Mouse (Mus musculus) liver, embryonic 12.5 days (tissue): Measurements from ENCODE around the gene Decr2. TPM values are rescaled to one million over a fixed set of nuclear protein-coding genes. Genes with fewer than 3 reads are reported as not detected.

Source experiments
- ATAC-seq: fragments of 200-750 bp; cut with Nextera tagmentation; 2 replicates; pipeline ENCODE4 v1.8.0; 2017; ENCODE audit warnings: moderate number of reproducible peaks, mild to moderate bottlenecking, moderate library complexity
- H3K27ac ChIP-seq: fragments of 300-500 bp; sonication (generic); 2 replicates; pipeline ENCODE4 v1.5.1; 2016; ENCODE audit warnings: mild to moderate bottlenecking
- H3K27me3 ChIP-seq: fragments of 300-500 bp; sonication (generic); replicated peaks from 2 replicates; pipeline ENCODE4 v1.6.1; 2016; ENCODE audit warnings: mild to moderate bottlenecking, moderate library complexity
- H3K36me3 ChIP-seq: fragments of 300-500 bp; sonication (generic); 2 replicates; pipeline ENCODE4 v1.6.1; 2016; ENCODE audit warnings: mild to moderate bottlenecking, moderate library complexity
- H3K4me1 ChIP-seq: fragments of 300-500 bp; sonication (generic); 2 replicates; pipeline ENCODE4 v1.6.1; 2016
- H3K4me2 ChIP-seq: fragments of 300-500 bp; sonication (generic); 2 replicates; pipeline ENCODE4 v1.6.1; 2016; ENCODE audit warnings: mild to moderate bottlenecking, moderate library complexity
- H3K4me3 ChIP-seq: fragments of 300-500 bp; sonication (generic); 2 replicates; pipeline ENCODE4 v1.5.1; 2016; ENCODE audit warnings: mild to moderate bottlenecking, moderate library complexity
- H3K9ac ChIP-seq: fragments of 300-500 bp; sonication (generic); 2 replicates; pipeline ENCODE4 v1.6.1; 2016; ENCODE audit warnings: mild to moderate bottlenecking, moderate library complexity
- H3K9me3 ChIP-seq: fragments of 300-500 bp; sonication (generic); replicated peaks from 2 replicates; pipeline ENCODE4 v1.6.1; 2016; ENCODE audit warnings: mild to moderate bottlenecking, moderate library complexity
- WGBS: fragments of 180-500 bp; shearing (Covaris S2); methylation state at CpG from one replicate; pipeline ENCODE4 v1.1.7; 2016; ENCODE audit not compliant: insufficient replicate concordance; 5-methylcytosine and 5-hydroxymethylcytosine counted together
- polyA plus RNA-seq: library from polyadenylated mRNA; unstranded; fragments of >200 nt; fragmentation: Nextera tagmentation; extraction: Ambion mirVana; gene quantifications from 2 replicates; pipeline ENCODE4 v1.2.1, GENCODE M21; 2016

The Decr2 gene
- polyA plus RNA-seq, 1 experiment from 2014 or later: 12.0 TPM

DNA sequence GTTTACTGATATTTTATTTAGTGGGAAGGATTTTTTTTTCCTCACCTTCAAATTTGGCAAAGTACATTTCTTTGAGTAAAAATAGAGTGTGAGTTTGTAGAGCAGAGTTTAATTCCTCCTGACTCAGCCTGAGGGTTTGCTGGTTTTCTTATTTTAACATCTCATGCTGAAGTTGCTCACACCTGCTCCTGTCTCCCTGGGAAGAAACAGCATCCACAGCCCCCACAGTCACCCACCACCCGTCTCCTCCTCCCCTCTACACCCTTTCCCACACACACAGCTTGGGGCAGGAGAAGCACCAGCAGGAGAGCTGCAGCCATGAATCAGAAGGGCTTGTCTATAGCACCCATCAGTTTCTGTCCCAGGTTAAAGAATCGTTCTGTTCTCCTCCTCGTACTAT lies 14.9 kb downstream of the Decr2 start:
- WGBS: 59% methylated on average over 3 of the region's 3 CpGs

DNA sequence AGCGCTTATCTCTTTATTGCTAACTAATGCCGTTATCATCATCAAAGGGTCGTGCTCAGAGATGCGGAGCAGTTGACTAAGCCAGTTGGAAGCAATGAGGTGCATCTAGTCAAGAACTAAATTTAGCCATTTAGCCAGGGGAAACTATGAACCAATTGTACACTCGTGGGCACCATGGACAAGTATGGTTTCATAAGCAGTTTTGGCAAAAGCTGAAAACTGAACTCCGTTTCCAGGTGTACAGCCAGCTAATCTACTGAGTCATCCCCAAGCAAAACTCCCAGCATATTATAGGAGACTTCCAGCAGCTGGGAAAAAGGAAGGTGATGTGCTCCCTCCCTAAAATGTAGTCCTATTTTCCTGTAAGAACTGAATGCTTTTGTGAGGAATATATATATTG lies 20.0 kb downstream of the Decr2 start:
- 25% methylated on average over 6 of the region's 6 CpGs for WGBS
- Histone ChIP-seq H3K4me2 (peak overlapping the region; percentile 96), H3K36me3 (no peaks in the 10 kb centered on the region), H3K27ac (no peak overlapping the region), H3K4me1 (peaks cover 31% of the 10 kb centered on the region), H3K9ac (no peak overlapping the region), H3K27me3 (peaks cover 84% of the 10 kb centered on the region), H3K4me3 (peak overlapping the region; percentile 74), H3K9me3 (no peaks in the 10 kb centered on the region)
- no peak for ATAC-seq

More for the DNA sequence above, 14.9 kb downstream of the Decr2 start:
- H3K4me1 ChIP-seq: no peaks in the 10 kb centered on the region
- no peak overlapping the region for H3K9ac ChIP-seq
- no peak for ATAC-seq
- no peak overlapping the region for H3K27ac ChIP-seq
- H3K9me3 ChIP-seq: no peaks in the 10 kb centered on the region
- H3K27me3 ChIP-seq: peaks cover 46% of the 10 kb centered on the region
- no peak overlapping the region for H3K4me3 ChIP-seq
- no peak overlapping the region for H3K4me2 ChIP-seq
- H3K36me3 ChIP-seq: no peaks in the 10 kb centered on the region

DNA sequence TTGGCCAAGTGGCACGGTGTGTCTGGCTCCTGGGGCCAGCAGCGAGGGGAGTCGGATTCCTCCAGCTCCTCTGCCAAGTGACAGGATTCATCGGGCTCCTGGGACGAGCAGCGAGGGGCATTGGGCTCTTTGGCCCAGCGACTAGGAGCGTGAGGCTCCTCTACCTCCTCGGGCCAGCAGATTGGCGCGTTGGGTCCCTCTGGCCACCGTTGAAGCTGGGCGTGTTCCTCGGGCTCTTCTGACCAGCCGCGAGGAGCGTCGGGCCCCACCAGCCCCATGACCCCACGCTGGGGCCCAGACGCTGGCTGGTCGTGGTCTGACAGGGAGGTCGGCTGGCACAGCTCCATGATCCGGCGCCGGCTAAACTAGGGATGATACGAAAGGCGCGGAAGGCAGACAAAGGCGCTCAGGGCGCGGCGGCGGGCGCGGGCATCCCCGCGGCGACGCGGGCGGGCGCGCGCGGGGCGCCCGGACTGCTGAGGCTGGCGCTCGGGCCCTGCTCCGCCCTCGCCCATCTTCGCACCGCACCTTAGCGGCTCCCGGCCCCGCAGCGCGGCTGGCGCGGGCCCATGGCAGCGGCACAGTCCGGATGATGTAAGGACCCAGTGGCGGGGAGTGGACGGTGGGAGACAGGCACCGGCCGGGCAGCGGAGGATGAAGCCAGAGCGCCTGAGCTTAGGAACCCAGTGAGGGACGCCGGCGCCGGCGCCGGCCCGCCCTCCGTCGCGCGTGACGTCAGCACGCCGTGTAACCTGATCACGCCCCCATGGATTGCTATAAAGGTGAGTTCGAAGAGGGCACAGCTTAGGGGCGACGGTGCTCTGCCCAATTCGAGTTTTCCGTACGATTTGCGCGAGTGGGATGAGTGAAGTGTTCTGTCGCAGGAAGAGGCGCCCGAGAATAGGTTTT lies 21.1 kb downstream of the Decr2 start, which contains the start of gene Rab11fip3:
Rab11fip3 (minus strand) TSS at position 725 of the 909 bp plus-strand sequence.
- Histone ChIP-seq H3K27me3 (peaks cover 80% of the 10 kb centered on the region), H3K4me3 (peak within 1 kb of the TSS; percentile 74), H3K4me2 (peak within 1 kb of the TSS; percentile 96), H3K9ac (peak within 1 kb of the TSS; percentile 66), H3K4me1 (peaks cover 34% of the 10 kb centered on the region), H3K27ac (0 out of 2 replicates have a peak within 1 kb of the TSS, but pooled peaks have one; percentile 2), H3K36me3 (no peaks in the 10 kb centered on the region), H3K9me3 (no peaks in the 10 kb centered on the region)
- ATAC-seq: peak; percentile 88
- 1% methylated on average over 94 of the region's 94 CpGs for WGBS

DNA sequence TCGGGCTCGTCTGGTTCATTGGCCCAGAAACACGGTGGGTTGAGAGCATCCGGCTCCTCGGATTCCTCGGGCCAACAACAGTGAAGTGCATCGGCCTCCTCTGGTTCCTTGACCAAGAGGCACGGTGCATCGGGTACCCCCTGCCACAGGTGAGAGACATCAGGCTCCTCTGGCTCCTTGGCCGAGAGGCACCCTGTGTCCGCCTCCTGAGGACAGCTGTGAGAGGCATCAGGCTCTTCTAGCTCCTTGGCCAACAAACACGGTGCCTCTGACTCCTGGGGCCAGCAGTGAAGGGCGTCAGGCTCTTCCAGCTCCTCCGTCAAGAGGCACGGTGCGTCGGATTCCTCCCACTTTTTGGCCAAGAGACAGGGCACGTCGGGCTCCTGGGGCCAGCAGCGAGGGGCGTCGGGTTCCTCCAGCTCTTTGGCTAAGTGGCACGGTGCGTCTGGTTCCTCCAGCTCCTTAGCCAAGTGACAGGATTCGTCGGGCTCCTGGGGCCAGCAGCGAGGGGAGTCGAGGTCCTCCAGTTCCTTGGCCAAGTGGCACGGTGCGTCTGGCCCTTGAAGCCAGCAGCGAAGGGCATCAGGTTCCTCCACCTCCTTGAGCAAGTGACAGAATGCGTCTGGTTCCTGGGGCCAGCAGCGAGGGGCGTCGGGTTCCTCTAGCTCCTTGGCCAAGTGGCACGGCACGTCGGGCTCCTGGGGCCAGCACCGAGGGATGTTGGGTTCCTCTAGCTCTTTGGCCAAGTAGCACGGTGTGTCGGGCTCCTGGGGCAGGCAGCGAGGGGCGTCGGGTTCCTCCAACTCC lies 21.9 kb downstream of the Decr2 start:
- Histone ChIP-seq H3K9me3 (no peaks in the 10 kb centered on the region), H3K36me3 (no peaks in the 10 kb centered on the region), H3K4me2 (peak overlapping the region; percentile 96), H3K9ac (peak overlapping the region; percentile 66), H3K27me3 (peaks cover 77% of the 10 kb centered on the region), H3K27ac (no peak overlapping the region), H3K4me1 (peaks cover 34% of the 10 kb centered on the region), H3K4me3 (peak overlapping the region; percentile 74)
- no peak for ATAC-seq
- WGBS: 4% methylated on average over 44 of the region's 44 CpGs

DNA sequence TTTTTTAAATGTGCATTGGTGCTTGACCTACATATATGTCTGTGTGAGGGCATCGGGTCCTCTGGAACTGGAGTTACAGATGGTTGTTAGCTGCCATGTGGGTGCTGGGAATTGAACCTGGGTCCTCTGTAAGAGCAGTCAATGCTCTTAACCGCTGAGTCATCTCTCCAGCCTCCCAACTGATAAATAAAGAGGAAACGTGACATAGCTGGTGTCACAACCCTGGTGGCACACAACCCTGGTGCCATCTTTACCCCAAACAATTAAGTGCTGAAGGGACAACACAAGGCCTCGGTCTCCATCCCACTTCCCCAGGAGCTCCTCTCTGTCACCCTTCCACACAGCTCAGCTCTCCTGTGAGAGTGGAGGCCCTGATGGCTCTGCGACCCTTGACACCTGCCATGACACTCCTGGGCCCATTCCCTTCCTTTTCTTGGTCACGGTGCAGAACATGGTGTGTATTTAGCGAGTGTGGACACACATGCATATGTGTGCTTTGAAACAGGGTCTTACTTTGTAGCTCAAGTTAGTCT lies 23.6 kb downstream of the Decr2 start:
- Histone ChIP-seq H3K4me3 (no peak overlapping the region), H3K27me3 (peaks cover 63% of the 10 kb centered on the region), H3K4me2 (no peak overlapping the region), H3K27ac (no peak overlapping the region), H3K9ac (no peak overlapping the region), H3K9me3 (no peaks in the 10 kb centered on the region), H3K36me3 (no peaks in the 10 kb centered on the region), H3K4me1 (peaks cover 34% of the 10 kb centered on the region)
- WGBS: 71% methylated on average over 7 of the region's 7 CpGs
- no peak for ATAC-seq

DNA sequence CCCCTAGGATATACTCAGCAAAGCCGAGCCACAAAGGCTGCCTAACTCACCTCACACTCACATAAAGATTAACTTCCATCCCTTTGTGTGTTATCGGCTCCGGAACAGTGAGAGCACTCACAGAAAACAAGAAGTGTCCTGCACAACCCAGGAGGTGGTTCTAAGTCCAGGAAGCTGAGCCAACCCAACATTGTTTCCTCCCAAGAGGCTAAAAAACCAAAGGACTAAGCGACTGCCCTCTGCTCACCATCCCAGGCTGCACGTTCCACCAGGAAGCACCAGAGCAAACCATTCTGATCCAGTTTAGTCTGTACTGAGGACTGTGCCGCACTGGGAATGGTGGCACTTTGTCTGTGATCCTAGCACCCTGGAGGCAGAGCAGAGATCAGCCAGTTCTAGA lies 25.2 kb downstream of the Decr2 start:
- H3K9ac ChIP-seq: no peak overlapping the region
- no peaks in the 10 kb centered on the region for H3K36me3 ChIP-seq
- H3K4me3 ChIP-seq: no peak overlapping the region
- 29% methylated on average over 6 of the region's 6 CpGs for WGBS
- ATAC-seq: no peak
- H3K9me3 ChIP-seq: no peaks in the 10 kb centered on the region
- H3K4me1 ChIP-seq: peaks cover 32% of the 10 kb centered on the region
- H3K4me2 ChIP-seq: no peak overlapping the region
- H3K27me3 ChIP-seq: peaks cover 48% of the 10 kb centered on the region
- H3K27ac ChIP-seq: no peak overlapping the region

DNA sequence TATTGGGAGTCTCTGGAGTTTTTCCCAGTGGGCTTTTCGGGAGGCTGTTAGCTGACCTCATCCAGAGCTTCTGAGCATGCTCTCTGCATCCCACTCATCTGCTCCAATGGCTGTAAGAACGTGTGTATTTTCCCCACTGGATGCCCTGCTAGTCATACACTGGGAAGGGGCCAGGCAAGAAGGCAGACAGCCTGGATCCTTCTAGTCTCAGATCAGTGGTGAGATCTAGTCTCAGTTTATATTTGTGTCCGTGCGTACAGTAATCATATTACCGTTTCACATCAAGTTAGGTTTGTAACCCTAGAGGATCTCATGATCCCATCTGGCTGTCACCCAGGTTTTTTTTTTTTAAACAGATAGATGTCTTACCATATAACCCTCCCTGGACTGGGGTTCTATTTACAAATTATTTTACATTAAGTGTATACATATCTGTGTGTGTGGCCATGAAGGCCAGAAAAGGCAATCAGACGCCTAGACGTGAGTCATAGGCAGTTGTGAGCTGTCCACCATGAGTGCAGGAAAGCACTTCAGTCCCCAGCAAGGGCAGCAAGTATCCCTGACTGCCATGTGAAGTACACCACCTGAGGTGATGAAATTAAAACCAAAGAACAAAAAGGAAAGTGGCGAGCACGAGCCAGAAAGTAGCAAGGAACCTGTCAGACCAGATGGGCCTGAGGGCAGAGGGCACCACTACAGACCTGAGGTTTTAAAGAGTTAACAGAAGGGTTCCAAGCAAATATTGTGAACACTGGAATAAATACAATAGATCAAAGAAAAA lies 32.2 kb downstream of the Decr2 start:
- Histone ChIP-seq H3K36me3 (no peaks in the 10 kb centered on the region), H3K9ac (no peak overlapping the region), H3K4me2 (no peak overlapping the region), H3K27me3 (peaks cover 12% of the 10 kb centered on the region; the same call in 1 of the 2 replicates), H3K4me3 (no peak overlapping the region), H3K27ac (no peak overlapping the region), H3K9me3 (no peaks in the 10 kb centered on the region), H3K4me1 (peaks cover 13% of the 10 kb centered on the region)
- WGBS: 78% methylated on average over 9 of the region's 9 CpGs
- ATAC-seq: no peak

DNA sequence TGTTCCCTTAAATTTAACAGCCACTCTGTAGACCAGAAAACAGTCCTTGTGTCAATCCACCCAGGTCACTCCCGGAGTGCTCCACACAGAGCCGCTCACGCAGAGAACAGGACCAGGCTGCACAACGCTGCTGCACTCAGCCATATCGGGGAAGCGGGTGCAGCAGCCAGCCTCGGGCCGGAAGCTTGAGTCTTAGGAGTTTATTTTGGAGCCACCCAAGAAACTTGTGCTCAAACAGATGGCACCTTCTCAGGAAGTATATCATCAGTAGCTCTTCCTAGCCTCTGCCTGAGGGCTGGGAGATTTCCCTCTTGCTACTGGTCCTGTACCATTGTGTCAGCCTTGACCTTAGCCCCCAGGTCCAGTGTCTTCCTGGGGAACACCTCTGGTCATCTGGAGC lies 32.9 kb downstream of the Decr2 start:
- Histone ChIP-seq H3K4me1 (peaks cover 15% of the 10 kb centered on the region), H3K4me2 (no peak overlapping the region), H3K27ac (no peak overlapping the region), H3K36me3 (no peaks in the 10 kb centered on the region), H3K9me3 (no peaks in the 10 kb centered on the region), H3K9ac (no peak overlapping the region), H3K27me3 (peaks cover 12% of the 10 kb centered on the region; the same call in 1 of the 2 replicates), H3K4me3 (no peak overlapping the region)
- WGBS: 82% methylated on average over 8 of the region's 8 CpGs
- no peak for ATAC-seq

DNA sequence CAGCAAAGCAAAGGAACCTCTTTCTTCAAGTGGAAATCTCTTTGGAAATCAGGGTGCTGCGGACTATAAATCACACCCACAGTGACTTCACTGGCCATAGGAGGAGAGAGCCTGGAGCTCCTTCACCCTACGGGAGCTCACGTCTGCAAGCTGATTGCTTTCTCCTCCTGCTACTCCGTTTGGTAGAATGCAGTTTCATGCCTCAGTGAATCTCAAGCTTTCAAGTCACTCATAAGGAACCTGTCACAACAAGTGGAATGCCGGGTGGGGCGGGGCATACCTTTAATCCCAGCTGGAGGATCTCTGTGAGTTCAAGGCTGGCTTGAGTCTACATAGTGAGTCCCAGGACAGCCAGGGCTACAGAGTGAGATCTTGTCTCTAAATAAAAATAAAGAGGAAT lies 35.0 kb downstream of the Decr2 start:
- no peaks in the 10 kb centered on the region for H3K36me3 ChIP-seq
- H3K9ac ChIP-seq: no peak overlapping the region
- H3K4me1 ChIP-seq: peaks cover 17% of the 10 kb centered on the region
- no peaks in the 10 kb centered on the region for H3K9me3 ChIP-seq
- no peak overlapping the region for H3K4me3 ChIP-seq
- no peak overlapping the region for H3K4me2 ChIP-seq
- H3K27ac ChIP-seq: no peak overlapping the region
- no peak for ATAC-seq
- whole genome bisulfite sequencing: 67% methylated on average over 6 of the region's 6 CpGs
- peaks cover 12% of the 10 kb centered on the region; the same call in 1 of the 2 replicates for H3K27me3 ChIP-seq

DNA sequence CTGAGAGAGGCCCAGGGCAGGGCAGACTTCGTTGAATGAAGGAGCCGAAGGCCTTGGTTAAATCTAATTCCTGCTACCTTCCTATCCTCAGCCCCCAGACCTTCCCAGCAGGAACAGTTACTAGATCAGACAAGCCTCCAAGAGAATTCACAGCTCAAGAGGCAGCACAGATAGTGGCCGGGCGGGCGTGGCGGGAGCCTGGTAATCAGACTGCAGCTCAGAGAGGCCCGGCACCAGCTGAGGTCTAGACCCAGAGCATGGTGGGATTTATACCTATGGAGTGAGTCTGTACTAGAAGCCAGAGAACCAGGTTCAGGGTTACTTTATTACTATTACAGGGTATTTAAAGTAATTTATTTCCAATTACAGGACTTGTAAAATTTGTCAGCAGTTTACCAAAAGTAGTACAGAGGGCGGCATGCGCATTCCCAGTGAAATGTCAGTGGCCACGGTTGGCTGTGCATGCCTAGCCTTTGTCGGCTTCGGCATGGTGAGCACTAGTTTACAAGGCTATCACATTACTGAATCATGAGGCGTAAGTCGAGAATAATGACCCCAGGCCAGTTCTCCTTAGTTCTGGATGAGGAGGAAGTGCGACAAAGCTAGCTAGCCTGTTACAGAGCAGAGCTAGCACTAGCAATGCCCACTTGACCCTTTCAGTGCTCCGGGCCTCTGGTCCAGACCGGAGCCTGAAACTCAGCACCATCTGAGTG lies 35.8 kb downstream of the Decr2 start:
- H3K4me1 ChIP-seq: peaks cover 17% of the 10 kb centered on the region
- no peak overlapping the region for H3K27ac ChIP-seq

DNA sequence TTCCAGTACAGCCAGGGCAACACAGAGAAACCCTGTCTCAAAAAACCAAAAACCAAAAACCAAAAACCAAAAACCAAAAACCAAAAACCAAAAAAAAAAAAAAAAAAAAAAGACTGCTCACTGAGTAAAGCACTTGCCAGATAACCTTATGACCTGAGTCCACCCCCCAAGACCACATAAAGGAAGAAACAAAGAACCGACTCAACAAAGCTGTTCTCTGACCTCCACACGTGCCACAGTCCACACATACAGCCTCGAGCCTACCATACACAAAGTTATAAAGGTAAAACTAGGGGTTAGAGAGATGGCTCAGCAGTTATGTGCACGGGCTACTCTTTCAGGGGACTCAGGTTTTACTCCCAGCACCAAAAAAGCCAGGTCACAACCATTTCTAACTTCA lies 37.4 kb downstream of the Decr2 start:
- Histone ChIP-seq H3K27ac (no peak overlapping the region), H3K9ac (no peak overlapping the region), H3K4me3 (no peak overlapping the region), H3K9me3 (no peaks in the 10 kb centered on the region), H3K4me2 (no peak overlapping the region), H3K36me3 (no peaks in the 10 kb centered on the region), H3K4me1 (peaks cover 17% of the 10 kb centered on the region), H3K27me3 (peaks cover 12% of the 10 kb centered on the region; the same call in 1 of the 2 replicates)
- WGBS: 69% methylated on average over 4 of the region's 4 CpGs
- ATAC-seq: no peak

More for the DNA sequence above, 35.8 kb downstream of the Decr2 start:
- 51% methylated on average over 17 of the region's 17 CpGs for WGBS
- 0 out of 2 replicates have a peak, but pooled peaks have one; percentile 52 for ATAC-seq
- Histone ChIP-seq H3K4me2 (no peak overlapping the region), H3K4me3 (no peak overlapping the region), H3K9me3 (no peaks in the 10 kb centered on the region), H3K9ac (no peak overlapping the region), H3K27me3 (peaks cover 12% of the 10 kb centered on the region; the same call in 1 of the 2 replicates), H3K36me3 (no peaks in the 10 kb centered on the region)
